Mouse (Mus musculus): ENCODE measurements around the gene Nxn. TPM values are rescaled to one million over a fixed set of nuclear protein-coding genes. Genes with fewer than 3 reads are reported as not detected.

Gene Nxn
- polyA plus RNA-seq, 1 experiment from 2014 or later: 36.4 TPM

- Histone ChIP-seq H3K4me2 (no peak overlapping the region), H3K9me3 (no peaks in the 10 kb centered on the region), H3K36me3 (no peaks in the 10 kb centered on the region; the same call in 1 of the 2 replicates), H3K9ac (no peak overlapping the region), H3K27me3 (no peaks in the 10 kb centered on the region), H3K27ac (replicated peaks) (no peak overlapping the region), H3K4me3 (no peak overlapping the region), H3K4me1 (replicated peaks) (peaks cover 66% of the 10 kb centered on the region)
- WGBS: 84% methylated on average over 5 of the region's 5 CpGs
- no peak for ATAC-seq (ENCODE audit: low read depth)
Measured at GRCm38 (mm10) chr11:76322939-76323338, 76.0 kb downstream of the Nxn start.

GRCm38 (mm10) chr11:76322081-76322480 is 76.9 kb downstream of the Nxn start:
- Histone ChIP-seq H3K4me3 (no peak overlapping the region), H3K36me3 (no peaks in the 10 kb centered on the region; the same call in 1 of the 2 replicates), H3K4me1 (replicated peaks) (peaks cover 63% of the 10 kb centered on the region), H3K9ac (no peak overlapping the region), H3K27ac (replicated peaks) (no peak overlapping the region; the same call in 1 of the 2 replicates), H3K4me2 (no peak overlapping the region), H3K27me3 (no peaks in the 10 kb centered on the region), H3K9me3 (no peaks in the 10 kb centered on the region)
- WGBS: 89% methylated on average over 1 of the region's 1 CpGs
- no peak for ATAC-seq (ENCODE audit: low read depth)

- no peak for ATAC-seq (ENCODE audit: low read depth)
- WGBS: 82% methylated on average over 9 of the region's 9 CpGs
Measured at GRCm38 (mm10) chr11:76320475-76320874, 78.5 kb downstream of the Nxn start.

GRCm38 (mm10) chr11:76319714-76320435 is 79.1 kb downstream of the Nxn start:
- no peaks in the 10 kb centered on the region for H3K9me3 ChIP-seq
- no peak overlapping the region for H3K4me3 ChIP-seq
- no peak overlapping the region for H3K27ac ChIP-seq (replicated peaks)
- no peak overlapping the region for H3K9ac ChIP-seq
- no peaks in the 10 kb centered on the region; the same call in 1 of the 2 replicates for H3K36me3 ChIP-seq
- peaks cover 43% of the 10 kb centered on the region for H3K4me1 ChIP-seq (replicated peaks)
- H3K4me2 ChIP-seq: no peak overlapping the region
- WGBS: 71% methylated on average over 9 of the region's 9 CpGs
- ATAC-seq (ENCODE audit: low read depth): no peak
- H3K27me3 ChIP-seq: no peaks in the 10 kb centered on the region

More at GRCm38 (mm10) chr11:76320475-76320874, 78.5 kb downstream of the Nxn start:
- Histone ChIP-seq H3K4me1 (replicated peaks) (peaks cover 49% of the 10 kb centered on the region), H3K9me3 (no peaks in the 10 kb centered on the region), H3K9ac (no peak overlapping the region), H3K36me3 (no peaks in the 10 kb centered on the region; the same call in 1 of the 2 replicates), H3K27me3 (no peaks in the 10 kb centered on the region), H3K27ac (replicated peaks) (no peak overlapping the region), H3K4me2 (no peak overlapping the region), H3K4me3 (no peak overlapping the region)

GRCm38 (mm10) chr11:76317904-76318303 is 81.0 kb downstream of the Nxn start:
- ATAC-seq (ENCODE audit: low read depth): no peak
- H3K9ac ChIP-seq: no peak overlapping the region
- no peak overlapping the region for H3K27ac ChIP-seq (replicated peaks)
- no peaks in the 10 kb centered on the region for H3K9me3 ChIP-seq
- 71% methylated on average over 2 of the region's 2 CpGs for WGBS
- peaks cover 30% of the 10 kb centered on the region for H3K4me1 ChIP-seq (replicated peaks)
- no peaks in the 10 kb centered on the region; the same call in 1 of the 2 replicates for H3K36me3 ChIP-seq
- H3K4me3 ChIP-seq: no peak overlapping the region
- H3K4me2 ChIP-seq: no peak overlapping the region
- no peaks in the 10 kb centered on the region for H3K27me3 ChIP-seq

GRCm38 (mm10) chr11:76315785-76316444 is 83.0 kb downstream of the Nxn start:
- Histone ChIP-seq H3K4me1 (replicated peaks) (peaks cover 40% of the 10 kb centered on the region), H3K9me3 (no peaks in the 10 kb centered on the region), H3K36me3 (no peaks in the 10 kb centered on the region; the same call in 1 of the 2 replicates), H3K9ac (no peak overlapping the region), H3K27me3 (no peaks in the 10 kb centered on the region), H3K27ac (replicated peaks) (no peak overlapping the region), H3K4me3 (no peak overlapping the region), H3K4me2 (no peak overlapping the region)
- 91% methylated on average over 5 of the region's 5 CpGs for WGBS
- ATAC-seq (ENCODE audit: low read depth): no peak

- H3K9me3 ChIP-seq: no peaks in the 10 kb centered on the region
Measured at GRCm38 (mm10) chr11:76314741-76315140, 84.2 kb downstream of the Nxn start.

GRCm38 (mm10) chr11:76314140-76314539 is 84.8 kb downstream of the Nxn start:
- Histone ChIP-seq H3K4me1 (replicated peaks) (peaks cover 53% of the 10 kb centered on the region), H3K4me3 (no peak overlapping the region), H3K27ac (replicated peaks) (no peak overlapping the region), H3K9me3 (no peaks in the 10 kb centered on the region), H3K27me3 (no peaks in the 10 kb centered on the region), H3K36me3 (no peaks in the 10 kb centered on the region), H3K9ac (no peak overlapping the region), H3K4me2 (no peak overlapping the region)
- no peak for ATAC-seq (ENCODE audit: low read depth)
- WGBS: 73% methylated on average over 6 of the region's 6 CpGs

More at GRCm38 (mm10) chr11:76314741-76315140, 84.2 kb downstream of the Nxn start:
- Histone ChIP-seq H3K4me1 (replicated peaks) (peaks cover 47% of the 10 kb centered on the region), H3K4me2 (no peak overlapping the region), H3K27ac (replicated peaks) (no peak overlapping the region), H3K4me3 (no peak overlapping the region), H3K36me3 (no peaks in the 10 kb centered on the region), H3K9ac (no peak overlapping the region), H3K27me3 (no peaks in the 10 kb centered on the region)
- no peak for ATAC-seq (ENCODE audit: low read depth)
- WGBS: 84% methylated on average over 4 of the region's 4 CpGs

- no peaks in the 10 kb centered on the region for H3K36me3 ChIP-seq
- H3K27ac ChIP-seq (replicated peaks): no peak overlapping the region
- H3K4me1 ChIP-seq (replicated peaks): peaks cover 47% of the 10 kb centered on the region
- no peak for ATAC-seq (ENCODE audit: low read depth)
- no peaks in the 10 kb centered on the region for H3K9me3 ChIP-seq
- H3K4me2 ChIP-seq: no peak overlapping the region
- H3K4me3 ChIP-seq: no peak overlapping the region
- no peak overlapping the region for H3K9ac ChIP-seq
- H3K27me3 ChIP-seq: no peaks in the 10 kb centered on the region
- WGBS: 77% methylated on average over 4 of the region's 4 CpGs
Measured at GRCm38 (mm10) chr11:76312805-76313204, 86.1 kb downstream of the Nxn start.

GRCm38 (mm10) chr11:76311224-76312000 is 87.5 kb downstream of the Nxn start:
- Histone ChIP-seq H3K9me3 (no peaks in the 10 kb centered on the region), H3K27ac (replicated peaks) (0 out of 2 replicates have a peak overlapping the region, but pooled peaks have one; percentile 18), H3K4me2 (no peak overlapping the region), H3K9ac (peak overlapping the region; percentile 38; the same call in 1 of the 2 replicates), H3K4me3 (no peak overlapping the region), H3K27me3 (no peaks in the 10 kb centered on the region), H3K36me3 (no peaks in the 10 kb centered on the region), H3K4me1 (replicated peaks) (peaks cover 47% of the 10 kb centered on the region)
- ATAC-seq (ENCODE audit: low read depth): no peak
- WGBS: 74% methylated on average over 12 of the region's 12 CpGs

- Histone ChIP-seq H3K27ac (replicated peaks) (no peak overlapping the region), H3K4me2 (no peak overlapping the region), H3K4me3 (no peak overlapping the region), H3K9ac (no peak overlapping the region), H3K9me3 (no peaks in the 10 kb centered on the region), H3K36me3 (no peaks in the 10 kb centered on the region), H3K27me3 (no peaks in the 10 kb centered on the region), H3K4me1 (replicated peaks) (peaks cover 47% of the 10 kb centered on the region)
- 57% methylated on average over 5 of the region's 5 CpGs for WGBS
- ATAC-seq (ENCODE audit: low read depth): no peak
Measured at GRCm38 (mm10) chr11:76309868-76310267, 89.1 kb downstream of the Nxn start.

GRCm38 (mm10) chr11:76309072-76309471 is 89.9 kb downstream of the Nxn start:
- H3K9me3 ChIP-seq: no peaks in the 10 kb centered on the region
- H3K9ac ChIP-seq: no peak overlapping the region
- H3K4me1 ChIP-seq (replicated peaks): peaks cover 47% of the 10 kb centered on the region
- no peaks in the 10 kb centered on the region for H3K27me3 ChIP-seq
- H3K36me3 ChIP-seq: no peaks in the 10 kb centered on the region
- H3K4me3 ChIP-seq: no peak overlapping the region
- H3K4me2 ChIP-seq: no peak overlapping the region
- H3K27ac ChIP-seq (replicated peaks): peak overlapping the region; percentile 33; the same call in 1 of the 2 replicates
- WGBS: 23% methylated on average over 6 of the region's 6 CpGs
- ATAC-seq (ENCODE audit: low read depth): no peak
